Mouse (Mus musculus): ENCODE results near the gene Tmem184c. TPM values are rescaled to one million over a fixed set of nuclear protein-coding genes. Genes with fewer than 3 reads are reported as not detected.

The Tmem184c gene
- polyA plus RNA-seq (2014; fragmentation: Illumina TruSeq; extraction: RNeasy Lipid Tissue Mini Kit (QIAGEN cat#74804); ENCODE audit: low read depth, low replicate concordance) = 34.3 TPM

GRCm38 (mm10) chr8:77610374-77610969 is at the start of gene Tmem184c:
Gene Tmem184c, minus strand, starts transcription at chr8:77610698.

GRCm38 (mm10) chr8:77549121-77549706 is 61.3 kb downstream of the Tmem184c start, which contains the start of gene Prmt9:
Gene Prmt9, plus strand, starts transcription at chr8:77549397.

Other genes with a start within 250 kb of the Tmem184c start
- 6.3 TPM for gene Arhgap10, start 92.7 kb downstream of the Tmem184c start, polyA plus RNA-seq (2014; fragmentation: Illumina TruSeq; extraction: RNeasy Lipid Tissue Mini Kit (QIAGEN cat#74804); ENCODE audit: low read depth, low replicate concordance)
- gene Prmt9, start 61.3 kb downstream of the Tmem184c start, polyA plus RNA-seq (2014; fragmentation: Illumina TruSeq; extraction: RNeasy Lipid Tissue Mini Kit (QIAGEN cat#74804); ENCODE audit: low read depth, low replicate concordance) = 25.0 TPM
- gene Ednra, start 113.8 kb upstream of the Tmem184c start, polyA plus RNA-seq (2014; fragmentation: Illumina TruSeq; extraction: RNeasy Lipid Tissue Mini Kit (QIAGEN cat#74804); ENCODE audit: low read depth, low replicate concordance) = 14.6 TPM

All from sigmoid colon, adult 10 weeks (tissue).